Comparison of ENCODE assay signal across 10 mouse cellular contexts in the genomic region with DNA sequence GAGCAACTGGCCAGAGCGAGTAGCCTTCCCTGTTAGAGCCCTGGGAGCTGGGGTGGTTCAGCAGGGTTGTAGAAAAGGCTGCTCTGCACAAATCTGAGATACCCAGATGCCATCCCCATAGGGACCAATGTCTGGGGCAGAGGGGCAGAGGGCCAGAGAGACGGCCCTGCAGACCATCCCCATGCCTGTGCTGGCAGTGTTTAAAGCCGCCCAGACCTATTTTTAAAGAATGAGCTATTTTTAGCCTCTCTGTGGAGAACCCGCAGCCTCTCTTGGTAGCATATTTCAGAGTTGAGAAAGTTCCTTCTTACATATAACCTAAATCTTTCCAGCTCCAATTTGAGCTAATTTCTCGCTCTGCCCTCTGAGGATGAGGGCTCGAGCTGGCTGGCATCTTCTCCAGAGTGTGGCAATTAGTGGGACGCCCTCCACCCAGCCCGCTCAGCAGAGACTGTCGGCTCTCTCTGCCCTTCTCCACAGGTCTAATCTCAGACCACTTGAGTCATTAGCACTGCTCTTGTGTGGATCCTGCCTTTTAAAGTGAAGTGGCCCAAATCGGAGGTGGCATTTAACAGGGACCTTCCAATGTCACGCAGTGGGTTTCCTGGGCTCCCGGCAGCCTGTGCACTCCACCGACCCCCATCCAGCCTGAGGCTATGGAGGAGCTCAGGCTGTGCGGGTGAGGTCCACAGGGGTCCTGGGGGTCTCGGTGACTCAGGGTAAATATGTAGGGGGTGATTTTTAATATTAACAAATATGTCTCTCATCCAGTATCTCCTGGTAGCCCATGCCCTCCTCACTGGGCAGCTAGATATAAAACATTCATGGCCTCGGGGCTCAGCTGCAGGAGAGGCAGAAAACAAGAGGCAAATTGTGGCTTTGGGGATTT.
DNase-seq lines count a peak whose midpoint lies in the region; ATAC-seq lines count a peak whose summit lies in the region.
"Had no signal": no experiment of that assay in that cellular context is flagged by ENCODE, and none has a peak within 500 bp of the region (broad histone marks: within the 10 kb centered on the region; RNA-seq: fewer than 3 reads in every experiment).

No protein-coding gene starts in this region.

- no peaks in the 10 kb centered on the region for H3K9me3 ChIP-seq in embryonic facial prominence, embryonic 15.5 days (replicated peaks)
- H3K9me3 ChIP-seq in midbrain, embryonic 13.5 days = no peaks in the 10 kb centered on the region
- H3K9me3 ChIP-seq: liver, embryonic 13.5 days had no signal

- peak overlapping the region; percentile 17; the same call in 1 of the 2 replicates for H3K4me2 ChIP-seq in embryonic facial prominence, embryonic 15.5 days (replicated peaks)
- peak overlapping the region; percentile 14 for H3K4me2 ChIP-seq in midbrain, embryonic 13.5 days (replicated peaks)
- H3K4me2 ChIP-seq: liver, embryonic 13.5 days had no signal

- peak; percentile 50; the same call in 1 of the 2 replicates for ATAC-seq in embryonic facial prominence, embryonic 15.5 days (ENCODE audit: insufficient number of reproducible peaks, low FRiP score, low TSS enrichment, low read depth)
- peak; percentile 73 for ATAC-seq in midbrain, embryonic 13.5 days
- ATAC-seq: Patski had no signal

- H3K27me3 ChIP-seq in embryonic facial prominence, embryonic 15.5 days = peaks cover 6% of the 10 kb centered on the region; the same call in 1 of the 2 replicates
- no peaks in the 10 kb centered on the region for H3K27me3 ChIP-seq in midbrain, embryonic 13.5 days

- peak; percentile 47 for DNase-seq in NIH3T3 (ENCODE audit: low read depth)
- peak; percentile 26 to 34 for DNase-seq in heart, postnatal 14 days
- DNase-seq in right cerebral cortex, postnatal 10 days (ENCODE audit: low spot score in 2 of 2) = no peak
- no peak for DNase-seq in kidney, postnatal 10 days
- DNase-seq in kidney, adult 11 months = no peak
- DNase-seq: cerebellum, postnatal 14 days; liver, embryonic 13.5 days had no signal

- 12% methylated on average over 16 of the region's 16 CpGs for WGBS in embryonic facial prominence, embryonic 15.5 days
- WGBS in midbrain, embryonic 13.5 days = 22% methylated on average over 16 of the region's 16 CpGs

- H3K4me3 ChIP-seq in embryonic facial prominence, embryonic 15.5 days (replicated peaks) = no peak overlapping the region
- no peak overlapping the region for H3K4me3 ChIP-seq in midbrain, embryonic 13.5 days (replicated peaks)
- H3K4me3 ChIP-seq: liver, embryonic 13.5 days had no signal

- no peaks in the 10 kb centered on the region for H3K36me3 ChIP-seq in embryonic facial prominence, embryonic 15.5 days
- H3K36me3 ChIP-seq in midbrain, embryonic 13.5 days = no peaks in the 10 kb centered on the region
- H3K36me3 ChIP-seq: liver, embryonic 13.5 days had no signal

- no peak overlapping the region for H3K9ac ChIP-seq in embryonic facial prominence, embryonic 15.5 days
- peak overlapping the region; percentile 44; the same call in 1 of the 2 replicates for H3K9ac ChIP-seq in midbrain, embryonic 13.5 days (replicated peaks)
- H3K9ac ChIP-seq: liver, embryonic 13.5 days had no signal

- intact Hi-C loops in heart, postnatal 14 days (cut with DNase I) = no loop called here

- peak overlapping the region; percentile 44 for H3K27ac ChIP-seq in embryonic facial prominence, embryonic 15.5 days (replicated peaks)
- H3K27ac ChIP-seq in midbrain, embryonic 13.5 days = peak overlapping the region; percentile 76
- H3K27ac ChIP-seq: liver, embryonic 13.5 days had no signal

- H3K4me1 ChIP-seq in embryonic facial prominence, embryonic 15.5 days = peaks cover 24% of the 10 kb centered on the region
- H3K4me1 ChIP-seq in midbrain, embryonic 13.5 days (replicated peaks) = peaks cover 39% of the 10 kb centered on the region
- H3K4me1 ChIP-seq: liver, embryonic 13.5 days had no signal

Comparison
In these comparisons a context has a peak if more than half of its experiments do, and no peak if none do; other contexts are left out.
1. DNase-seq: peak in NIH3T3 (single experiment) and heart, postnatal 14 days (2 of 2); none in right cerebral cortex, postnatal 10 days (0 of 2), kidney, postnatal 10 days (single experiment) and kidney, adult 11 months (single experiment).